Mouse (Mus musculus): Measurements from ENCODE around the gene Ptgs2.

Gene Ptgs2

GRCm38 (mm10) chr1:150151411-150151810 is 51.6 kb downstream of the Ptgs2 start:
- no peak for DNase-seq
